10 mouse cellular contexts compared by ENCODE assay signal in genomic region chr12:105961667-105962066, GRCm38 (mm10). TPM values are rescaled to one million over a fixed set of nuclear protein-coding genes. Genes with fewer than 3 reads are reported as not detected.
DNase-seq lines count a peak whose midpoint lies in the region; ATAC-seq lines count a peak whose summit lies in the region.
"Had no signal": no experiment of that assay in that cellular context is flagged by ENCODE, and none has a peak within 500 bp of the region (broad histone marks: within the 10 kb centered on the region; RNA-seq: fewer than 3 reads in every experiment).

No protein-coding gene starts in this region.

- peak overlapping the region; percentile 99 for H3K4me2 ChIP-seq in heart, embryonic 14.5 days (ENCODE audit: low read length)
- H3K4me2 ChIP-seq in embryonic facial prominence, embryonic 11.5 days (ENCODE audit: low read depth, low read length), result peak overlapping the region; percentile 8
- peak overlapping the region; percentile 60 for H3K4me2 ChIP-seq in hindbrain, embryonic 14.5 days (replicated peaks)
- H3K4me2 ChIP-seq in midbrain, embryonic 13.5 days (replicated peaks), result peak overlapping the region; percentile 86

- H3K9ac ChIP-seq in heart, embryonic 14.5 days (ENCODE audit: low read length), result peak overlapping the region; percentile 21; the same call in 1 of the 2 replicates
- no peak overlapping the region for H3K9ac ChIP-seq in embryonic facial prominence, embryonic 11.5 days (replicated peaks; ENCODE audit: low read length)
- no peak overlapping the region for H3K9ac ChIP-seq in hindbrain, embryonic 14.5 days
- H3K9ac ChIP-seq in midbrain, embryonic 13.5 days (replicated peaks), result no peak overlapping the region

- H3K4me1 ChIP-seq in heart, embryonic 14.5 days (ENCODE audit: control insufficient read depth in 2 of 2, insufficient read depth in 2 of 2, low read length in 2 of 2), result peaks cover 0 to 3% of the 10 kb centered on the region in 2 experiments; a peak in 1 of 4 replicates
- H3K4me1 ChIP-seq in embryonic facial prominence, embryonic 11.5 days (ENCODE audit: control insufficient read depth, insufficient read depth, low read length), result no peaks in the 10 kb centered on the region
- peaks cover 24% of the 10 kb centered on the region for H3K4me1 ChIP-seq in hindbrain, embryonic 14.5 days (replicated peaks; ENCODE audit: control insufficient read depth, insufficient read depth, low read length)
- peaks cover 40% of the 10 kb centered on the region for H3K4me1 ChIP-seq in midbrain, embryonic 13.5 days (replicated peaks)

- peaks cover 7% of the 10 kb centered on the region for H3K27me3 ChIP-seq in heart, embryonic 14.5 days (ENCODE audit: control insufficient read depth, insufficient read depth, low read length)
- H3K27me3 ChIP-seq in embryonic facial prominence, embryonic 11.5 days (ENCODE audit: control insufficient read depth, insufficient read depth, low read length), result peaks cover 6% of the 10 kb centered on the region; the same call in 1 of the 2 replicates
- H3K27me3 ChIP-seq in hindbrain, embryonic 14.5 days (ENCODE audit: control insufficient read depth, insufficient read depth, low read length), result no peaks in the 10 kb centered on the region
- peaks cover 20% of the 10 kb centered on the region for H3K27me3 ChIP-seq in midbrain, embryonic 13.5 days

- H3K36me3 ChIP-seq in heart, embryonic 14.5 days (ENCODE audit: control insufficient read depth, insufficient read depth, low read length), result no peaks in the 10 kb centered on the region
- no peaks in the 10 kb centered on the region for H3K36me3 ChIP-seq in embryonic facial prominence, embryonic 11.5 days (replicated peaks; ENCODE audit: control insufficient read depth, insufficient read depth, low read depth, low read length)
- no peaks in the 10 kb centered on the region for H3K36me3 ChIP-seq in hindbrain, embryonic 14.5 days (replicated peaks; ENCODE audit: control insufficient read depth, insufficient read depth)
- no peaks in the 10 kb centered on the region for H3K36me3 ChIP-seq in midbrain, embryonic 13.5 days

- ATAC-seq in heart, embryonic 14.5 days (ENCODE audit: insufficient number of reproducible peaks, insufficient read depth, low FRiP score, low read depth), result no peak
- ATAC-seq in embryonic facial prominence, embryonic 11.5 days (replicated peaks; ENCODE audit: insufficient number of reproducible peaks, low FRiP score, low TSS enrichment, low read depth), result no peak
- ATAC-seq in hindbrain, embryonic 14.5 days (ENCODE audit: low FRiP score), result no peak
- ATAC-seq in midbrain, embryonic 13.5 days, result no peak

- no peak for DNase-seq in heart, adult 9 months (ENCODE audit: low spot score in 2 of 2)
- no peak for DNase-seq in embryonic facial prominence, embryonic 11.5 days (ENCODE audit: low spot score)
- DNase-seq in hindbrain, embryonic 14.5 days (ENCODE audit: low spot score), result no peak
- DNase-seq in ovary, postnatal 14 days (ENCODE audit: low spot score), result no peak
- DNase-seq in natural killer cell, adult 2 months (ENCODE audit: low spot score in 2 of 2), result no peak
- no peak for DNase-seq in ovary, postnatal 10 days (ENCODE audit: low spot score)
- DNase-seq: cerebellum, adult 9-11 months; thymus, adult 2 months had no signal

- 10% methylated on average over 12 of the region's 12 CpGs for WGBS in heart, embryonic 14.5 days
- WGBS in embryonic facial prominence, embryonic 11.5 days, result 3% methylated on average over 12 of the region's 12 CpGs
- 6% methylated on average over 12 of the region's 12 CpGs for WGBS in hindbrain, embryonic 14.5 days
- 5% methylated on average over 12 of the region's 12 CpGs for WGBS in midbrain, embryonic 13.5 days

- no peak overlapping the region for H3K27ac ChIP-seq in heart, embryonic 14.5 days (replicated peaks in 1 of 2; ENCODE audit: control insufficient read depth in 1 of 2, insufficient read depth in 1 of 2, low read depth in 2 of 2, low read length in 2 of 2)
- H3K27ac ChIP-seq in embryonic facial prominence, embryonic 11.5 days (replicated peaks; ENCODE audit: low read depth, low read length), result no peak overlapping the region
- H3K27ac ChIP-seq in hindbrain, embryonic 14.5 days, result peak overlapping the region; percentile 36; the same call in 1 of the 2 replicates
- peak overlapping the region; percentile 84 for H3K27ac ChIP-seq in midbrain, embryonic 13.5 days

- peak overlapping the region in 1 of 2 experiments; percentile 67; a peak in 1 of 4 replicates for H3K4me3 ChIP-seq in heart, embryonic 14.5 days (ENCODE audit: control insufficient read depth in 1 of 2, insufficient read depth in 1 of 2, low read depth in 1 of 2, low read length in 2 of 2)
- H3K4me3 ChIP-seq in embryonic facial prominence, embryonic 11.5 days (ENCODE audit: low read depth, low read length), result no peak overlapping the region
- H3K4me3 ChIP-seq in hindbrain, embryonic 14.5 days (replicated peaks; ENCODE audit: low read length), result no peak overlapping the region
- 0 out of 2 replicates have a peak overlapping the region, but pooled peaks have one; percentile 6 for H3K4me3 ChIP-seq in midbrain, embryonic 13.5 days (replicated peaks)

- H3K9me3 ChIP-seq in heart, embryonic 14.5 days (ENCODE audit: control insufficient read depth, low read length), result no peaks in the 10 kb centered on the region
- no peaks in the 10 kb centered on the region for H3K9me3 ChIP-seq in embryonic facial prominence, embryonic 11.5 days (replicated peaks; ENCODE audit: control insufficient read depth, low read length)
- H3K9me3 ChIP-seq in hindbrain, embryonic 14.5 days (ENCODE audit: control insufficient read depth, low read length), result 0 out of 2 replicates have a peak, but pooled peaks cover 3% of the 10 kb centered on the region
- H3K9me3 ChIP-seq in midbrain, embryonic 13.5 days, result no peaks in the 10 kb centered on the region

RNA-seq across cellular contexts. Expression of gene Vrk1, which starts 48.4 kb away (rescaled TPM):
- polyA plus RNA-seq in heart, embryonic 14.5 days (2014; fragmentation: Nextera tagmentation; extraction: Ambion mirVana), result 37.1 and 39.8 TPM in 2 replicates
- 105 and 115 TPM in 2 replicates for polyA plus RNA-seq in embryonic facial prominence, embryonic 11.5 days (2014; fragmentation: Nextera tagmentation; extraction: Ambion mirVana)
- 30.6 and 35.1 TPM in 2 replicates for polyA plus RNA-seq in hindbrain, embryonic 14.5 days (2014; fragmentation: Nextera tagmentation; extraction: Ambion mirVana)
- 50.9 and 55.9 TPM in 2 replicates for polyA plus RNA-seq in midbrain, embryonic 13.5 days (2015; fragmentation: Nextera tagmentation; extraction: Ambion mirVana)

Comparison
In these comparisons a context has a peak if more than half of its experiments do, and no peak if none do; other contexts are left out.
1. H3K27ac ChIP-seq: peak in hindbrain, embryonic 14.5 days (single experiment) and midbrain, embryonic 13.5 days (single experiment); none in heart, embryonic 14.5 days (0 of 2) and embryonic facial prominence, embryonic 11.5 days (single experiment).
2. H3K4me2 ChIP-seq: peak in every context shown above with its lines; median percentile 99 in heart, embryonic 14.5 days; 86 in midbrain, embryonic 13.5 days; 60 in hindbrain, embryonic 14.5 days; 8 in embryonic facial prominence, embryonic 11.5 days.